Mouse (Mus musculus) kidney, adult 9 months (tissue): ENCODE results near the gene Zfp942.

Experiments used
- DNase-seq: peaks from one replicate; pipeline ENCODE4 v3.0.0; 2022

Zfp942 gene

GRCm38 (mm10) chr17:21962107-21962907, at the start of gene Zfp942, which contains the start of gene Zfp943:
Gene Zfp942, minus strand, starts transcription at chr17:21962464.
Gene Zfp943, plus strand, starts transcription at chr17:21962552.
- DNase-seq: peak; percentile 82

- DNase-seq: no peak
These were observed 1.0 kb upstream of the Zfp942 start for GRCm38 (mm10) chr17:21963302-21963701.

GRCm38 (mm10) chr17:21909456-21910052, 52.7 kb downstream of the Zfp942 start, which contains the start of gene Zfp995:
Gene Zfp995, minus strand, starts transcription at chr17:21909926.
- peak; percentile 77 for DNase-seq

GRCm38 (mm10) chr17:21909039-21909438, 53.2 kb downstream of the Zfp942 start:
- no peak for DNase-seq
